Mouse (Mus musculus) cerebellum, adult 8-10 months (tissue): Measurements from ENCODE around the gene Klra8.
"Not testable (repeated sequence)": the region's sequence is repeated elsewhere in the genome, so short reads cannot be mapped to it uniquely, and the experiment has no call there.

Source experiments
- DNase-seq: peaks from one replicate; pipeline ENCODE4 v3.0.0; 2022

The Klra8 gene

DNA sequence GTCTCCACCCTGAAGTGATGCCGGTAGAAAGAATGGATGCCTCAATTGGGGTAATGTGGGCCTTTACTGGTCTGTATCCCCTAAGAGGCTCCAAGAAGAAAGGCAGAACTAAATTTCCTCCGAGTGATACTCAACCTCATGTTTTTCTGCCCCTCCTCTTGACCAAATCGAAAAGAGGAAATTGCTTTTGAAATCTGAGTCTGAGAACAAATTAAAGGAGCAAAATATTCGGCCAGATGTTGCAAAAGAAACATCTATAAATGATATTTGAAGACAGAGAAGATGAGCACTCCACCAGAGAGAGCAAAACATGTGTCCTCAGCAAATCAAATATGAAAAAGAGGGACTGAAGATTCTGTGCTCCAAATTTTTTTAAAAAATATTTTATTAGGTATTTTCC lies at the start of gene Klra8:
TSS of gene Klra8 (minus strand) at position 101 of the 400 bp plus-strand sequence.
- not testable (repeated sequence) for DNase-seq

DNA sequence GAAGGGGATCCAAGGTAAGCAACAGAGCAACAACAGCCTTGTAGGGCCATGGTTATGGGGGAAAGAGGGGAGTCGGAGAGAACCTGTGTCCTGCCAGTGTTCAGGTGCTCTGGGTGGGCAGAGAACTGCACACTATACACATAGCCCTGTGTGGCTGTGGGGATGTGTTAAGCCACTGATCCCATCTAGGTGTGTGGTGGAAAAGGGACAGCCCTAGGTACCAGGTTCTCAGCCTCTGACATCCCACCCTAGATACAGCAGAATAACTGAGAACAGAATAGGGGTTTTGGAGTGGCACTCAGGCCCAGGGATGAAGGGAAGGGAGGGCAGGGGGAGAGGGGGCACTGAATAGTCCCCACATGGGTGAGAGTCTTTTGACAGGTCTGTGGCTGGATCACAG lies 19.2 kb downstream of the Klra8 start:
- DNase-seq: no peak

DNA sequence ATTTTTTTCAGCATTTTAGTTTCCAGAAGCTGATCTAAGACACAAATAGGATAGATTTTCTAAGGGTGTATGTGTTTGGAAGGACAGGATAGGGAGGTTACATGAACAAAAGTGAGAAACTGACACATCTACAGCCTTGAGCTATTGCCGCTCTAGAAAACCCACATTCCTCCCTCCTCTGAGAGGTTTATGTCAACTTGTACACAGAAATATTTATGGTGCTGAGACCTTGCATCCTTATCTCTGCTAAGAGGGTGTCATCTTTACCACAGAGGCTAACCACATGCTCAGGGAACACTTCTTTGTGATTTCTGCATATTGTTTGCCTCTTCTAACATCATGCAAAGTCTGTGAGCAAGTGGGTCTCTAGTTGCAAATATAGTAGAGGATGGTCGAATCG lies 27.0 kb downstream of the Klra8 start:
- not testable (repeated sequence) for DNase-seq

DNA sequence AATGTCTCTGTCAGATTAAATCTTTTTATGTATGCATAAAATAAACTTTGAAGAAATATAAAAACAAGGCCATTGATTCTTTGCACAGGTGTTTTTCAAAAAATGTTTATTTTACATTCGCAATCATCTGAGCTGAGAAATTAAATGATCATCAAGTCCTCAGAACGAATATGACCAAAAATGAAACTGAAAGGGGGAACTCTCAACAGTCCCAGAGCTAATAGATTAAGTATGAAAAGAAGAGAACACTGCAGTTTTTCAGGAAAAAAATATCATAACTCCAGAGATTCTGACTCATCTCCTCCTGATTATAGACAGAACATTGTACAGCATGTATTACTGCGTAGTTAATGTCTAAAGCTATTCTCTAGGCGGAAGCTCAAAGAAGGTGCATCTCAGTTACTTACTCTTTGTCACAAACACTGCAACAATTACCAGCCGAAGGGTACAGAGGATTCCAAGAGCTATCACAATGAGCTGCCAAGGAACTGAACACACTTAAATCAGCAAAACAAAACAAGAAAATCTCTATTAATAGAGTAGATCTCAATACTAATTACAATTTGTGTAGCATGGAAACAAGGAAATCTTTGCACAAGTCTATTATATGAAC lies 37.3 kb downstream of the Klra8 start:
- DNase-seq: no peak

DNA sequence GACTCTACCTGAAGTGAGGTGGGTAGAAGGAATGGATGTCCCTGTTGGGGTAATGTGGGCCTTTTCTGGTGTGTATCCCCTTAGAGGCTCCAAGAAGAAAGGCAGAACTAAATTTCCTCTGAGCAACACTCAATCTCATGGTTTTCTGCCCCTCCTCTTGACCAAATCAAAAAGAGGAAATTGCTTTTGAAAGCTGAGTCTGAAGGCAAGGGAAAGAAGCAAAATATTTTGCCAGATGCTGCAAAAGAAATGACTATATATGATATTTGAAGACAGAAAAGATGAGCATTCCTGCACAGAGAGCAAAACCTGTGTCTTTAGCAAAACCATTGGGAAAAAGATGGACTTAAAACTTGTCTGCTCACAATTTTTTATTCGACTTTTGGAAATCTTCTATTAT lies 62.5 kb downstream of the Klra8 start, which contains the start of gene Klra4:
TSS of gene Klra4 (minus strand) at position 101 of the 400 bp plus-strand sequence.
- not testable (repeated sequence) for DNase-seq
